Mouse (Mus musculus) brain, embryonic 18.5 days (tissue): Measurements from ENCODE around the gene Scamp1.

Experiments
- DNase-seq: peaks from one replicate; pipeline ENCODE4 v3.0.0-alpha.2; 2012; ENCODE audit warnings: low read depth, low spot score

The Scamp1 gene

DNA sequence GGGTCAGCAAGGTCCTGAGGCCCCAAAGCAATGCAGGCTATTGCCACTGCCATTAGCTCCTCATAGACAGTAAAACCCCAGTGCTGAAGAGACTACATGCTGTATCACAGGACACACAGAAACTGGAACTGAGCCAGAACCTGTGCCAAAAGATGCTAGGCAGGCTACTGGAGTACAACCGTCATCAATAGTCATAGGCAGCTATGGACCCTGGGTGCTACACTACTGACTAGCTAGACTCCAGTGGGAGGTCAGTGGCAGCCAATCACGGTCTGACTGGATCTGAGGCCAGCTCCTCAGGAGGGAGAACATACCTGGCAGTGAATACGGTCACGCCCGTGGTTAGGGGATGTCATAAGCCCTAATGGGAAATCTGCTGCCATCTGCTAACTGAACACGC is 14.4 kb downstream of the Scamp1 start:
- no peak for DNase-seq

DNA sequence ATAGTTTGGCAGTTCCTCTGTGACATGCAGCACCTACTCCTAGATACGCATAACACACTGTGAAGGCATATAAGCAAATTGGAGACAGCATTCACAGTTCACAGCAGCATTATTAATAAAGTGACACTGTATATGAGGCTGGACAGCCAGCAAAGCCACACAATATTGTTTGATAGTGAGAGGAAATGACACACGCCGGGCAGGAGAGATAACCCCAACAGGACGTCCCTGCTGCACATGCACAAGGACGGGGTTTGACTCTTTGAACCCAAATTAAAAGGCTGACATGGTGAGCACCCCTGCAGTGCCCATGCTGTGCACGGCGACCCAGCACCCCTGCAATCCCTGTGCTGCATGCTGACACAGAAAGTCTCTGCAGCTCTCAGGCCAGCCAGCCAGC is 17.5 kb downstream of the Scamp1 start:
- DNase-seq = no peak

DNA sequence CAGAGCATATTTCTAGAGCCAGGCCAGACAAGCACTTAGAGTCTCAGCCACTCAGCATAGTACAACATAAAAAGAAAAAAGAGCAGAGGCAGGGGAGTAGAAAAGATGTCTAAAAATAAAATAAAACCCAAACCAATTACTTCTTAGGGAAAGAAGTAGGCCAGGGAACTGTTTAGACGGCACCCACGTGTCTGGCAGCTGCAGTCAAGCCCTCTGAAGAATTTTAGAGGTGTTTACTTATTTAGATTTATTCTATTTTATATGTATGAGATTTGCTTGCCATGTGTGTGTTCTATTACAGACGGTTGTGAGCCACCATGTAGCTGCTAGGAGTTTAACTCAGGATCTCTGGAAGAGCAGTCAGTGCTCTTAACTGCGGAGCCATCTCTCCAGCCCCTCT is 18.5 kb downstream of the Scamp1 start:
- no peak for DNase-seq

DNA sequence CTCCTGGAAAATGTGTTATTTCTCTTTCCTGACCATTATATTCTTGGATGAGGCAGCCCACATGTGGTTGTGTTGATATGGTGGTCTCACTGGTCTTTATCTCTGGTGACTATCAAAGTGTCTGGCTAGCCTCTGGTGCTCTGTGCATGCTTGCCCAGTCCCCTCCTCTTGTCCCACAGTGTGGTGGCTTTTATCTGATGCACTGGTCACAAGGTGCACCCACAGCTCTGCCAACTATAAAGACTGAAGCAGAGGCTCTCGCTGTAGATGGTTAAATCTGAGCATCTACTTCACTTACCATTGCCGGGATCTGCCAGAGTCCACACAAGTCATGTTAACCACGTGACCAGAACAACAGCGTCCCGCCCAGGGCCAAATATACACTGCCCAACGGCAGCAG is 19.1 kb downstream of the Scamp1 start:
- no peak for DNase-seq

DNA sequence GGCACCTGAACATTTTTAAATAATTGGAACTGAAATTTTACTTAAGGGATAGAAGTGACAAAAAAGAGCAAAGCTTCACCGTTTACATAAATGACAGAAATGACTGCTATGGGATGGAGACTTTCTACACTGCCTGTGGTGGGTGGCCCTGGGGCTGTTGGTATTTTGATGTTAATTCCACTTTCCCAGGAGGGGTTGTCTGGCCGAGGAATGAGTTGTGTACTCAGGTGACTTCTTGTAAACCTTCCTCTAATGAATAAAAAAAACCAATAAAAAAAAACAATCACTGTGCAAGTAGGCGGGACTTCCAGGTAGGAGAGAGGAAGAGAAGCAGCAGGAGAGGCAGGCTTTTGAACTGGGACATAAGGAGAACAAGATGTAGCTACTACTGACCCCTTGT is 20.4 kb downstream of the Scamp1 start:
- no peak for DNase-seq

DNA sequence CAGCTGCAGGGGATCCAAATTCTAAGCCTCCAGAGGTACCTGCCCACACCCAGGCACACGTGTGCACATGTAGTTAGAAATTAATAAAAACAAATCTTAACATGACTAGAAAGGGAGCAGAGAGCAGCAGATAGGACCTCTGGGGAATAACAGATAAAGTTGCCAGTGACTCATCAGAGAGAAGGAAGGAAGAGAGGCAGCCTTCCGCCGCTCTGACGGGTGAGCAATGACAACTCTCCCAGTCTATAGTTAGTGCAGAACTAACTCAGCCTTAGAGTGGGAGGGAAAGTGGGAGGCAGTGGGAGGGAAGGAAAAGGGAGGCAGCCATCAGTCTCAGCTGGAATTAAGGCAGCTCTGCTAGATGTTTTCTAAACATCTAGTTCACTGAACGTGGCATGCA is 21.7 kb downstream of the Scamp1 start:
- DNase-seq = no peak

DNA sequence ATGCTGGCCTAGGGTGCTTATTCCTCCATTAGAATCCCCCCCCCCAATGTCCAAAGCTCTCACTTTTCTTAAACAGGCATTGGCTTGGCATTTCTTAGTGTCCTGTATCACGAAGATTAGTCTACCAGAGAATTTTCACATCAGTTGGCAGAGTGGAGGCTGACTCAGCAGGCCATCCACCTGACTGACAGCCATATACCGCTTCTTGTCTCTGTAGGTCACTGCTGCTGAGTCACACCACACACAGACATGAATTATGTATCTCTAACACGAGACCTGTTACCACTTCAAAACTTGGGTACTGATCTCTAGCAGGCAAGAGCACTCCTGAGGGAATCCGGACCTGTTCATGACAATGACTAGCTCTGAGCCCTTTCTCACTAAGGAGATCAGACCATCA is 23.1 kb downstream of the Scamp1 start:
- DNase-seq = no peak

DNA sequence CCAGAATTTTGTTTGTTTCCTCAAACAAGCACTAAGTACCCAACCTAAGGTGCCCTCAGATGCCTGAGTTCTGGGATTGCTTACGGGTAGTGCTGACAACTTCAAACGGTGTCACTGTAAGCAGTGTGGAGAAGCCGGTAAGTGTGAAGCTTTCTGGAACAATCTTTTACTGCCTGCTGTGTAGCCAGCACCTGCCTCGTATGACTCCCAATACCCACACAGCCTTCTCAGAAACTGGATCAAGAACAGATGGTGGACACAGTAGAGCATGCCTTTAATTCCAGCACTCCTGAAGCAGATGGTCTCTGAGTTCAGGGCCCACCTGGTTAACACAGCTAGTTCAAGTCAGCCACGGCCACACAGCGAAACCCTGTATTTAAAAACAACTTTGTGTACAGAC is 24.0 kb downstream of the Scamp1 start:
- DNase-seq = no peak

DNA sequence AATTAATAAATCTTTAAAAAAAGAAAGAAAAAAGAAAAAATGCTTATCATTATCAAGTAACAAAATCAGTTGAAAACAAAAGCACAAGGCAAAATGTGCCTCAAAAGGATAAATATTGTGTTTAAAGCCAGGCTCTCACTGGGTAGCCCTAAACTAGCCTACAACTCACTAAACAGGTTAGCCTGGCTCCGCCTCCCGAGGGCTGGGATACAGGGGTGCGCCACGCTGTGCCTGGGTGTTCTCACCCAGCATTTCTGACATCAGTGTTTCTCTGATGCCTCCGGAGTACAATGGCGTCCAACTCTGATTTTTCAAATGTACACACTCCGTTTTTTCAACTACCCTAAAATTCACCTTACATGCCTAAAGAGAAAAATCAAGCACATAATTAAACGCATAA is 24.7 kb downstream of the Scamp1 start:
- no peak for DNase-seq

DNA sequence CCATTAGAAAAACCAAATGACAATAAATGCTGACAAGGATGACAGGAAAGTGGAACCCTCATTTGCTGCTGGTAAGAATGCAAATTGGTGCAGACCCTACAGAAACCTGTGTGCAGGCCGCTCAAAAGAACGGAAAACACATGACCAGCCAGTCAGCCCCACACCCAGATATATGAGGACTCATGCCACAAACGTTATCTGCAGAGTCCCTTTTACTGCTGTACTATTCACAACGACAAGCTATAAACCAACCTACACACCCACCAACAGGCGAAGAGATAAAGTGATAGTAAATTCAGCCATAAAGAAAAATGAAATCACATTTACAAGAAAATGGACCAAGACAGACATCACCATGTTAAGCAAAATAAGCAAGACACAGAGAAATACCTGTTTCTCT is 26.4 kb downstream of the Scamp1 start:
- no peak for DNase-seq

DNA sequence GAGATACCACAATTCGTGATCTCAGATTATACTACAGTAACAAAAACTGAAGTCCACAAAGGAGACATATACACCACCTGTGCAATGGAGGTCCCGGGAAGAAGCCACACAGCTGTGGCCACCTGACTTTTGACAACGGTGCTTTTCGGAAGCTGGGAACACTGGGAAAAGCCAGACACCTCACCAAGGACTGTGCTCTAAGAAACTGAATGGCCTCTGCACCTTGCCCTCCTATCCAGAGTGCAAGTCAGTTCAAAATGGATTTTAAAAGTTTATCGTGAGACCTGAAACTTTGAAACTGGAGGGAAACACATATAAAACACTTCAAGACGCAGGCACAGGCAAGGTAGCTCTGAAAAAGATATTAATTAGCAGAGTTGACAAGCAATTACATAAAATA is 27.1 kb downstream of the Scamp1 start:
- DNase-seq = no peak

DNA sequence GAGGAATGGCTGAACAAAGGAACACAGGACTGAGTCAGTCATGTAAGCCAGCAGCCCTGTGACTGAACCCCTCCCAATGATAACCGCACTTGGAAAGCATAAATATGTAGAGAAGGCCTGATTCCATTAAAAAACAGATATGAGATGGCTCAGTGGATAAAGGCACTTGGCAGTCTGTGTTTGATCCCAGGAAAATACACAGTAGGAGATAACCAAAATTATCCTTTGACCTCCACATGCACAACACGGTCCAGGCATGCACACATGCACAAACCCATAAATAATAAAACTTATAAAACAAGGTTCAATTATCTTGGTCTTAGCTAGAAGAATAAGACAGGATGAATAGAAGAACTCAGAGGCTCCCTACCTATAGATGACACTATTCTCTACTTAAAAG is 27.9 kb downstream of the Scamp1 start:
- DNase-seq = no peak

DNA sequence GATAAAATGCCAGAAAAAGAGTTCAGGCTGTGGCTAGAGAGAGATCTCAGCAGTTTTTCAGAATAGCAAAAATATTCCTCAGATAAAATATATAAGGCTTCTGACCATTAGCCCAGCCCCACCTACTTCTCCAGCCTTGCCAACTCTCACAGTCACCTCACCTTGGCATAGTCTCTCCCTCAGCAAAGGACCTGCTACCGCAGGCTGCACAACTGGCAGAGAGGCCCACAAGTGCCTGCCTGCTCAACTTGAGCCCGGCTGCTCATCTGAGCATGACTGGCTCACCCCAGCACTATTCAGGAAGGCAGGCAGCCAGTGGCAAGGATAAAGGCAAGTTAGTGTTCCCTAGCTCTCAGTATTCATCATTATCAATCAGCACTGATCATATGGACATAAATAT is 30.5 kb downstream of the Scamp1 start:
- no peak for DNase-seq

DNA sequence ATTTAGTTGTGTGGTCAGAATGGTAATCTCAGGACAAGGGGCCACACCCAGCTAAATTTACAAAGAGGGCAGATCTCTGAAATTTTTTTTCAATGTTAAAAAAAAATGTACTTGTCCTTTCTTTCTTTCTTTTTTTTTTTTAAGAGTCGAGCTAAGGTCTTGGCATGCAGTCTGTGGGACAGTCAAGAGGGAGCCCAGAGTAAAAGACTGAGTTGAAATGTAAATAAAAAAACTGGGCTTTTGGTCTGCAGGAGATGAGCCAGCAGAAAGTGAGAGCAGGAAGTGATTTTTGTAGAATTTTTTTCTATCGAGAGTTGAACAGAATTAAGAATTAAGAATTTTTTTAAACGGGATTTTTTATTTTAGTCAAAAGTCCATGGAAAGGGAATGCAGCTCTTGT is 31.4 kb downstream of the Scamp1 start:
- no peak for DNase-seq

DNA sequence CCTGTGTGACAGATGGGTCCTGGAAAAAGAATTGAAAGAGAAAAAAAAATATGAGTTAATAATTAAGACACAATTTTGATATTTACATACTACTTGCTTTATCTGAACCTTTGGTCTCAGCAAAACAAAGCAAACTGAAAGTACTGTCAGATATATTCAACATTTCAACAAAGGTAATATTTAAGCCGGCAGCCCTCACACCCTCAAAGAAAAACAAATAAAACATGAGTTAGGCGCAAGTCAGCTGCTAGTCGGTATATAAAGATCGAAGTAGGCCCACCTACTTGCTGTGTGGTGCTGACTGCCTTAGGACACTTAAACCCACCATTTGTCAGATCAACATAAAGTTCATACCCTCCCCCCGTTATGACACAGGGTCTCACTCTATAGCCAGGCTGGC is 32.6 kb downstream of the Scamp1 start:
- DNase-seq = no peak

DNA sequence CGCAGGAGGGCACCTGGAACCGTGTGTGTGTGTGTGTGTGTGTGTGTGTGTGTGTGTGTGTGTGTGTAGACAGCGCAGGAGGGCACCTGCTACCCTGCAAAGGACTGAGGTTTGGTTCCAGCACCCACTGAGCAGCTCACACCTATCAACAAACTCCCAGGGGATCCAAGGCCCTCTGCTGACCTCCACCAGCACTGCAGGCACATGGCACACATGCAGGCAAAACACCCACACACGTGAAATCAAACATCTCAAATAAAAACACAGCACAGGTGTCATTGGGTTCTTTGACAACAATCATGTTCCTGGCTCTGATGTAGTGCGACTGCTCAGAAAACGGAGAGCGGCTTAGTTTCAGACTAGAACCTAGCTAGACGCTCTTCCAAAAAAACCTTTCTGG is 34.9 kb downstream of the Scamp1 start:
- DNase-seq = no peak

DNA sequence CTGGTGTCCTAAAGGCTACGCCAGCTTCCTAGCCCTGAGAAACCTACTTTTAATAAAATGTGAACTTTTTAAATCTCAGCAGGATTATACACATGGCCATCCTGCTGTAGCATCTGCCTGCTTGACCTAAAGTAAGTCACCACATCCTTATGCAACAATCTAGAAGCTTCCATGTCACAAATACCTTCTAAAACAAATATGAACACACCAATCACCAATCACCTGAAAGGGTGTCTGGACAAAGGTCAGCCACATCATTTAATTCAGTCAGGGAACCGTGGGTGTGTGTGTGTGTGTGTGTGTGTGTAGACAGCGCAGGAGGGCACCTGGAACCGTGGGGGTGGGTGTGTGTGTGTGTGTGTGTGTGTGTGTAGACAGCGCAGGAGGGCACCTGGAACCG is 35.5 kb downstream of the Scamp1 start:
- no peak for DNase-seq

DNA sequence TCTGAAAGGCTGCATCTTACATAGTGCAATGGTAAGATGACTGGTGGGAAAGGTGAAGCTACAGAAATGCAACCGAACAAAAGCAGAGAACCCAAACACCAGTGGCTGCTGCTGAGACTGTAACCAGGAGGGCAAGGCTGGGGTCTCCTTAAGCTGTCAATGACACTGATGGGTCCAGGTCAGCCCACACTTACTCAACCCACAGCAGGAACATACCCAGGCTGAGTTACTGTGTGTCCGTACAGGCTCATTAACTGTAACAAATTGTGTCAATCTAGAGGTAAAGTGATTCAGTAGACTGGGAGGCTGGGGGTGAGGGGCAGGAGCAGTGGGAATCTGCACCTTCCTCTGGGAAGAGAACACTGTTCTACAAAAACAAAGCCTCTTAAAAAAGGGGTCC is 42.8 kb downstream of the Scamp1 start:
- no peak for DNase-seq

DNA sequence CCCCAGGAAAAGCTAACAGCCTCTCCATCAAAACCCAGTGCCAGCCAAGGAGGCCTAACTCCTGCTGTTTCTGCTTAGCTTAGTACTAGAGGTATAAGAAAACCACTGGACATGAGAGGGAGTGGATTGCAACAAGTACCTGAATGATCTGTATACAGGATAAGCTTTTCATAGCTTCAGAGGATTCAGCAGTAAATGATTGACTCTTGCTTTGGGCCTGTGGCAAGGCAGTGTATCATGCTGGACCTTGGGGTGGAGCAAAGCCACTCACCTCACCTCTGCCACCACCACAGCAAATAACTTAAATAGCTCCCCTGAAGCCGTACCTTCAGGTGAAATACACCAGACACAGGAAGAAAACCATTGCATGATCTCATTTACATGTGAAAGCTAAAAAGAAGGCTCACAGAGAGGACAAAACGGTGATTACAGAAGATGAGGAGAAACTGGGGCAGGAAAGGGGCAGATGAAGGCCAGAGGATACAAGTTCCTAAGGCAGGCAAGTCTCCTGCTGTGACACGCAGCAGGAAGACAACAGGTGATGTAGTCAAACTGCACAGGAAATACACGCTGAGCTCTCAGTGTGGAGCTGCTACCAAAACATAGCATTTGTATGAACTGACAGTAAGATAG is 43.6 kb downstream of the Scamp1 start:
- no peak for DNase-seq

DNA sequence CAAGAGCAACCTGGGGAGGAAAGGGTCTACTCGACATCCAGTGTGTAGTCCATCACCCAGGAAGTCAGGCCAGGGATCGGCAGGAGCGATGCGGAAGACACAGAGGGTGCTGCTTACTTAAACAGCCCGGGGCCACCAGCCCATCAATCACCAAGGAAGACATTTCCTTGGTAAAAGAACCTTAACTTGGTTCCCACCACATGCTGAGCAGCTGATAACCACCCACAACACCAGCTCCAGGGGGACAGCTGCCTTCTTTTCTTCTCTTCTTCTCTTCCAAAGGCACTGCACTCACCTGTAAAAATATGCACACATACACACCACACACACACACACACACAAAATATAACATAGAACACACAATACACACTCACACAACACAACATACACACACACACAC is 44.8 kb downstream of the Scamp1 start:
- no peak for DNase-seq

DNA sequence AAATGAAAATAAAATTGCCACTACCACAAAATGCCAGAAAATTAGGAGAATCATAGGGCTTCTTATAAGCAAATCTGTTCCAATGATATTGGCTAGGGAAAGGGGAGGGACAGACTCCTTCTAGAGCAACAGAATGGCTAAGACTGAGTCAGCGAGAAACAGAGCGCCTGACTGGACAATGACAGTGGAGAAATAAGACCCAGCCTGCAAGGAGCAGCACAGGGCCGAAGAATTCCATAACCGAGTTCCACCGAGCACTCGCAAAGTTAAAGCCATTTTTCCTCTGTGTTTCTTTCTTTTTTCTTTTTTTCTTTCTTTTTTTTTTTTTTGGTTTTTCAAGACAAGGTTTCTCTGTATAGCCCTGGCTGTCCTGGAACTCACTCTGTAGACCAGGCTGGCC is 45.5 kb downstream of the Scamp1 start:
- DNase-seq = no peak

DNA sequence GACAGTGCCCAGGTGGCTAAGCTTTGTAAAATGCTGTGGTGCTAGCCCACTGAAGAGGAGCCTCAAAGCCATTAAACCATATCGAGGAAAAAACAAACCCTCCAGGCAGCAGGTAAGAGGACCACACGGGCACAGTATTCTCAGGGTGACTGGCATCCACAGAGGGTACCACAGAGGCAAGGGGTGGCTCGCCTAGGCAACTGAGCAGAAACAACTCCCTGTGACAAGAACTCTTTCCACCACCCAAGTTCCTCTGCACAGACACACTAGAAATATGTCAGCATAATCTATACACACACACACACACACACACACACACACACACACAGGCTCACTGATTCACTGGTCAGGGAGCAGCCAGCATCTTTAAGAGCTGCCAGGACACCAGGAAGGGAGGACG is 46.2 kb downstream of the Scamp1 start:
- DNase-seq = no peak

DNA sequence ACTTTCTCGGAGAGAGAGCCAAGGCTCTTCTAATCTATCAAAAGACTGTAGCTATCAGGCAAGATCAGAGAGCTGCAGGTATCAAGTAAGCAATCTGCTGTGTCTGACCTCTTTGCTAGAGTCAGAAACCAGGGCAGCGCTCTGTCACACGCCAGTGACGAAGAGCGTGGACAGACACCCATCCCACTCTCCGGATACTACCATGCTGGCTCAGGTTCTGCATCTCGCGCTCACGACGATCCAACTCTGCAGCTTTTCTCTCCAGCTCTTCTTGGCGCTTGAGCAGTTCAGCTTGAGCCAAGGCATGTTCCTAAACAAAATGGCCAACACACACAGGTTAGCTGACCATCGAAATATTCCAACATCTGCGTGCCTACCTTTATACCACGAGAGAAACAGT is 53.8 kb downstream of the Scamp1 start:
- no peak for DNase-seq
